Mouse (Mus musculus) ovary, adult 10 weeks (tissue): ENCODE measurements around the gene Crybb1. TPM values are rescaled to one million over a fixed set of nuclear protein-coding genes. Genes with fewer than 3 reads are reported as not detected.

Source experiments
- polyA plus RNA-seq: library from polyadenylated mRNA; stranded (reverse); fragments of 350-450 nt; fragmentation: Illumina TruSeq; extraction: RNeasy Lipid Tissue Mini Kit (QIAGEN cat#74804); gene quantifications from one replicate; pipeline ENCODE4 v1.2.3, GENCODE M21; 2014

The Crybb1 gene
- polyA plus RNA-seq: not detected

GRCm38 (mm10) chr5:112255426-112255825 lies at the start of gene Crybb1:
Crybb1 (plus strand) TSS chr5:112255815.

GRCm38 (mm10) chr5:112252400-112252799 lies 3.2 kb upstream of the Crybb1 start, which contains the start of gene Cryba4:
Cryba4 (minus strand) TSS chr5:112252518.

GRCm38 (mm10) chr5:112276267-112276873 lies 20.8 kb downstream of the Crybb1 start, which contains the start of gene Tpst2:
Tpst2 (plus strand) TSS chr5:112276691.

Other genes starting within 250 kb of the Crybb1 start
- not detected for gene Cryba4, start 3.3 kb upstream of the Crybb1 start, polyA plus RNA-seq
- 15.3 TPM for gene Tpst2, start 20.9 kb downstream of the Crybb1 start, polyA plus RNA-seq
- 9.8 TPM for gene Tfip11, start 70.5 kb downstream of the Crybb1 start, polyA plus RNA-seq
- gene Srrd, start 87.2 kb downstream of the Crybb1 start, polyA plus RNA-seq: 0.80 TPM
- 14.8 TPM for gene Hps4, start 87.3 kb downstream of the Crybb1 start, polyA plus RNA-seq
- not detected for gene Gm6583, start 100.2 kb downstream of the Crybb1 start, polyA plus RNA-seq
- not detected for gene Asphd2, start 139.1 kb downstream of the Crybb1 start, polyA plus RNA-seq
- gene Gm6588, start 193.6 kb downstream of the Crybb1 start, polyA plus RNA-seq: not detected